Mouse (Mus musculus) heart, postnatal 36 days (tissue): ENCODE measurements at regions not wholly inside any gene's neighbourhood (a gene's known extent, or its start where the extent isn't known, plus 50 kb on each side); places are given as distances from the start of the nearest gene placed in this dataset.

ENCODE experiments used
- DNase-seq, 2 experiments: peaks; one replicate each; pipeline ENCODE4 v3.0.0; 2021 to 2022
- intact Hi-C: fragments of 180-260 bp; cut with DNase I; formaldehyde crosslinking; loops from one replicate; pipeline ENCODE4 v1.15.1; 2025

- peak in 1 of 2 experiments; percentile 25 for DNase-seq
- intact Hi-C loops, result loop anchor here (5.0 kb wide), 1 partner anchor 281 kb away; no protein-coding TSS in a partner anchor
Observed at GRCm38 (mm10) chr9:61657996-61658395, 256.3 kb downstream of the Rplp1 start.

GRCm38 (mm10) chr9:61655433-61655981 is 258.8 kb downstream of the Rplp1 start:
- intact Hi-C loops, result loop anchor here (5.0 kb wide), 1 partner anchor 278 kb away; no protein-coding TSS in a partner anchor
- DNase-seq, result peak; percentile 73 to 81

GRCm38 (mm10) chr9:61645661-61646425 is 268.5 kb downstream of the Rplp1 start:
- intact Hi-C loops, result no loop called here

GRCm38 (mm10) chr9:61640739-61641138 is 268.6 kb downstream of the Tle3 start:
- no peak for DNase-seq
- intact Hi-C loops, result no loop called here

More at GRCm38 (mm10) chr9:61645661-61646425, 268.5 kb downstream of the Rplp1 start:
- DNase-seq, result peak; percentile 12 to 52

GRCm38 (mm10) chr9:61638908-61639307 is 266.7 kb downstream of the Tle3 start:
- intact Hi-C loops, result no loop called here
- no peak for DNase-seq

GRCm38 (mm10) chr9:61633936-61634335 is 261.8 kb downstream of the Tle3 start:
- intact Hi-C loops, result no loop called here
- DNase-seq, result no peak

- DNase-seq, result no peak
- intact Hi-C loops, result no loop called here
Observed at GRCm38 (mm10) chr9:61632602-61633001, 260.4 kb downstream of the Tle3 start.

GRCm38 (mm10) chr9:61631097-61631496 is 258.9 kb downstream of the Tle3 start:
- no peak for DNase-seq
- intact Hi-C loops, result no loop called here

- no peak for DNase-seq
- intact Hi-C loops, result no loop called here
Observed at GRCm38 (mm10) chr9:61627801-61628574, 255.8 kb downstream of the Tle3 start.

- no peak for DNase-seq
- intact Hi-C loops, result no loop called here
Observed at GRCm38 (mm10) chr9:61622933-61623332, 250.8 kb downstream of the Tle3 start.

GRCm38 (mm10) chr9:61621939-61622338 is 249.8 kb downstream of the Tle3 start:
- no peak for DNase-seq

GRCm38 (mm10) chr9:61620786-61621185 is 248.6 kb downstream of the Tle3 start:
- DNase-seq, result no peak
- intact Hi-C loops, result no loop called here

More at GRCm38 (mm10) chr9:61621939-61622338, 249.8 kb downstream of the Tle3 start:
- intact Hi-C loops, result no loop called here

GRCm38 (mm10) chr9:61620105-61620504 is 247.9 kb downstream of the Tle3 start:
- intact Hi-C loops, result no loop called here
- no peak for DNase-seq

GRCm38 (mm10) chr9:61618510-61619249 is 246.5 kb downstream of the Tle3 start:
- DNase-seq, result peak; percentile 57 to 59
- intact Hi-C loops, result no loop called here

GRCm38 (mm10) chr9:61617979-61618378 is 245.8 kb downstream of the Tle3 start:
- intact Hi-C loops, result no loop called here
- DNase-seq, result no peak

GRCm38 (mm10) chr9:61615556-61615955 is 243.4 kb downstream of the Tle3 start:
- no peak for DNase-seq
- intact Hi-C loops, result no loop called here

GRCm38 (mm10) chr9:61607576-61607975 is 235.4 kb downstream of the Tle3 start:
- intact Hi-C loops, result no loop called here
- DNase-seq, result no peak

- intact Hi-C loops, result no loop called here
- DNase-seq, result no peak
Observed at GRCm38 (mm10) chr9:61602353-61602978, 230.3 kb downstream of the Tle3 start.

- DNase-seq, result no peak
- intact Hi-C loops, result no loop called here
Observed at GRCm38 (mm10) chr9:61601911-61602310, 229.7 kb downstream of the Tle3 start.

- no peak for DNase-seq
- intact Hi-C loops, result no loop called here
Observed at GRCm38 (mm10) chr9:61597287-61597686, 225.1 kb downstream of the Tle3 start.
